Mouse (Mus musculus) testis, adult 2 months (tissue): ENCODE results near the gene Polr1b. TPM values are rescaled to one million over a fixed set of nuclear protein-coding genes. Genes with fewer than 3 reads are reported as not detected.

Experiments
- H3K27ac ChIP-seq: fragments of 200-500 bp; 2 replicates; pipeline ENCODE4 v1.5.1; 2012; ENCODE audit warnings: low read depth, low read length; ENCODE audit not compliant: control insufficient read depth, insufficient read depth
- H3K27me3 ChIP-seq: fragments of 200-500 bp; 2 replicates; pipeline ENCODE4 v1.6.1; 2012; ENCODE audit warnings: mild to moderate bottlenecking, low read length, moderate library complexity; ENCODE audit not compliant: control insufficient read depth, insufficient read depth
- H3K36me3 ChIP-seq: fragments of 200-500 bp; 2 replicates; pipeline ENCODE4 v1.6.1; 2012; ENCODE audit warnings: mild to moderate bottlenecking, low read length; ENCODE audit not compliant: control insufficient read depth, insufficient read depth
- H3K4me1 ChIP-seq: fragments of 200-500 bp; 2 replicates; pipeline ENCODE4 v1.6.1; 2012; ENCODE audit warnings: low read length; ENCODE audit not compliant: control insufficient read depth, insufficient read depth
- H3K4me3 ChIP-seq: fragments of 200-500 bp; 2 replicates; pipeline ENCODE4 v1.5.1; 2012; ENCODE audit warnings: low read depth, mild to moderate bottlenecking, low read length, moderate library complexity, mixed read lengths; ENCODE audit not compliant: control insufficient read depth
- CTCF ChIP-seq: fragments of 200-500 bp; IDR thresholded peaks from 2 replicates; pipeline ENCODE4 v1.5.1; 2012; ENCODE audit warnings: low read depth, mild to moderate bottlenecking, inconsistent platforms, low read length, moderate library complexity; ENCODE audit not compliant: control insufficient read depth, insufficient read depth, insufficient replicate concordance
- POLR2A ChIP-seq: fragments of 200-500 bp; IDR thresholded peaks from 2 replicates; pipeline ENCODE4 v1.6.1; 2012; ENCODE audit warnings: low read depth, mild to moderate bottlenecking, inconsistent platforms, low read length, moderate library complexity; ENCODE audit not compliant: control insufficient read depth
- polyA plus RNA-seq: library from polyadenylated mRNA; depleted of rRNA; stranded (reverse); fragments of >200 nt; gene quantifications from 2 replicates; pipeline ENCODE4 v1.2.3, GENCODE M21; 2012

Gene Polr1b
- polyA plus RNA-seq, 1 experiment = 4.5 TPM

GRCm38 (mm10) chr2:129148836-129149235 is 48.0 kb downstream of the Polr1b start:
- H3K4me3 ChIP-seq = no peak overlapping the region
- no peaks in the 10 kb centered on the region for H3K27me3 ChIP-seq
- no peaks in the 10 kb centered on the region for H3K4me1 ChIP-seq
- no peak overlapping the region for H3K27ac ChIP-seq
- TF ChIP-seq POLR2A (no peak), CTCF (no peak)
- no peaks in the 10 kb centered on the region for H3K36me3 ChIP-seq

- Histone ChIP-seq H3K27me3 (no peaks in the 10 kb centered on the region), H3K27ac (no peak overlapping the region), H3K4me3 (no peak overlapping the region), H3K4me1 (no peaks in the 10 kb centered on the region), H3K36me3 (no peaks in the 10 kb centered on the region)
- TF ChIP-seq POLR2A = no peak
- TF ChIP-seq CTCF = no peak
These were observed 49.6 kb downstream of the Polr1b start for GRCm38 (mm10) chr2:129150386-129150785.

GRCm38 (mm10) chr2:129151111-129151510 is 50.3 kb downstream of the Polr1b start:
- TF ChIP-seq POLR2A (no peak), CTCF (no peak)
- H3K4me3 ChIP-seq = no peak overlapping the region
- no peaks in the 10 kb centered on the region for H3K27me3 ChIP-seq
- H3K36me3 ChIP-seq = no peaks in the 10 kb centered on the region
- no peaks in the 10 kb centered on the region for H3K4me1 ChIP-seq
- no peak overlapping the region for H3K27ac ChIP-seq

- TF ChIP-seq CTCF = no peak
- no peak for TF ChIP-seq POLR2A
- no peak overlapping the region for H3K4me3 ChIP-seq
- H3K27ac ChIP-seq = no peak overlapping the region
- H3K27me3 ChIP-seq = no peaks in the 10 kb centered on the region
- H3K36me3 ChIP-seq = no peaks in the 10 kb centered on the region
- H3K4me1 ChIP-seq = no peaks in the 10 kb centered on the region
These were observed 52.0 kb downstream of the Polr1b start for GRCm38 (mm10) chr2:129152751-129153150.

GRCm38 (mm10) chr2:129164815-129165214 is 64.0 kb downstream of the Polr1b start:
- Histone ChIP-seq H3K27ac (no peak overlapping the region), H3K36me3 (no peaks in the 10 kb centered on the region), H3K4me1 (no peaks in the 10 kb centered on the region), H3K27me3 (no peaks in the 10 kb centered on the region), H3K4me3 (peak overlapping the region; percentile 25)
- TF ChIP-seq POLR2A = no peak
- no peak for TF ChIP-seq CTCF

GRCm38 (mm10) chr2:129166466-129167463 is 66.0 kb downstream of the Polr1b start:
- no peaks in the 10 kb centered on the region for H3K36me3 ChIP-seq

GRCm38 (mm10) chr2:129173386-129173785 is 72.6 kb downstream of the Polr1b start:
- peaks cover 5% of the 10 kb centered on the region for H3K4me1 ChIP-seq
- H3K27me3 ChIP-seq = no peaks in the 10 kb centered on the region
- H3K36me3 ChIP-seq = no peaks in the 10 kb centered on the region
- no peak for TF ChIP-seq POLR2A
- TF ChIP-seq CTCF = no peak
- no peak overlapping the region for H3K4me3 ChIP-seq
- H3K27ac ChIP-seq = no peak overlapping the region

More at GRCm38 (mm10) chr2:129166466-129167463, 66.0 kb downstream of the Polr1b start:
- Histone ChIP-seq H3K27ac (no peak overlapping the region), H3K4me1 (no peaks in the 10 kb centered on the region), H3K27me3 (no peaks in the 10 kb centered on the region), H3K4me3 (no peak overlapping the region)
- no peak for TF ChIP-seq CTCF
- no peak for TF ChIP-seq POLR2A

GRCm38 (mm10) chr2:129174474-129174873 is 73.7 kb downstream of the Polr1b start:
- no peak overlapping the region for H3K27ac ChIP-seq
- no peaks in the 10 kb centered on the region for H3K27me3 ChIP-seq
- H3K36me3 ChIP-seq = no peaks in the 10 kb centered on the region
- TF ChIP-seq CTCF = peak; percentile 43; the same call in 1 of the 2 replicates
- no peak for TF ChIP-seq POLR2A
- H3K4me1 ChIP-seq = peaks cover 5% of the 10 kb centered on the region
- H3K4me3 ChIP-seq = no peak overlapping the region
